Mouse (Mus musculus) liver, postnatal 0 days (tissue): ENCODE data around the gene Spata31d1b.

ENCODE experiments used
- CTCF ChIP-seq: sonication (generic); IDR thresholded peaks from 2 replicates; pipeline ENCODE4 v1.5.1; 2016; ENCODE audit warnings: antibody characterized with exemption, low read depth
- EP300 ChIP-seq: IDR thresholded peaks from 2 replicates; pipeline ENCODE4 v1.6.1; 2016; ENCODE audit warnings: antibody characterized with exemption, low read depth, mild to moderate bottlenecking

GRCm38 (mm10) chr13:59669946-59670345, 42.1 kb upstream of the Spata31d1b start:
- TF ChIP-seq CTCF (no peak), EP300 (no peak)
